Mouse (Mus musculus) myocyte (in vitro differentiated cells): ENCODE measurements around the gene Gm11939.

Experiments used
- E2F4 ChIP-seq: IDR thresholded peaks from one replicate; pipeline ENCODE4 v1.6.1; 2011; ENCODE audit warnings: mild to moderate bottlenecking, control low read depth, moderate library complexity; ENCODE audit not compliant: insufficient read depth
- MAX ChIP-seq: IDR thresholded peaks from one replicate; pipeline ENCODE4 v1.6.1; 2011; ENCODE audit warnings: low read depth, mild to moderate bottlenecking, control low read depth
- POLR2A ChIP-seq: IDR thresholded peaks from one replicate; pipeline ENCODE4 v1.6.1; 2011; ENCODE audit warnings: low read depth, mild to moderate bottlenecking, control low read depth, moderate library complexity; ENCODE audit not compliant: insufficient read length
- REST ChIP-seq: IDR thresholded peaks from one replicate; pipeline ENCODE4 v1.6.1; 2011; ENCODE audit warnings: mild to moderate bottlenecking, control low read depth, moderate library complexity; ENCODE audit not compliant: insufficient read depth, insufficient read length
- TCF3 ChIP-seq: IDR thresholded peaks from one replicate; pipeline ENCODE4 v1.6.1; 2011; ENCODE audit warnings: low read depth, control low read depth; ENCODE audit not compliant: insufficient read length

DNA sequence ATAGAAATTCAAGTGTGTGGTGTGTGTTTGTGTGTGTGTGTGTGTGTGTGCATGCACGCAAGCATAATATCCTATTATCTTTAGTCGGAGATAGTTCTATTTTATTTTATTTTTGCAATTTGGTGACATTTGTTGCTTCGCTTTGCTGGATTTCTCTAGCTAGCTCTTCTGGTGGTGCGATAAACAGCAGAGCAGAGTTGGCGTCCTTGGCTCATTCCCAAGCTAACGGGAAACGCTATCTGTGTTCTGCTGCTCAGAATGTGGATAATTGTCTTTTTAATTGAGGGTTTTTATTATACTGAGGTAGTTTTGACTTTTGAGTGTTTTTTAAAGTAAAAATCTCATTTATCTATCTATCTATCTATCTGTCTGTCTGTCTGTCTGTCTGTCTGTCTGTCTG is 25.8 kb upstream of the Gm11939 start:
- TF ChIP-seq POLR2A = no peak
- no peak for TF ChIP-seq E2F4
- TF ChIP-seq REST = no peak
- TF ChIP-seq TCF3 = no peak
- no peak for TF ChIP-seq MAX
